Mouse (Mus musculus): Measurements from ENCODE around the gene Galnt10. TPM values are rescaled to one million over a fixed set of nuclear protein-coding genes. Genes with fewer than 3 reads are reported as not detected.

The Galnt10 gene
- polyA plus RNA-seq, 1 experiment from 2014 or later = 8.8 TPM

DNA sequence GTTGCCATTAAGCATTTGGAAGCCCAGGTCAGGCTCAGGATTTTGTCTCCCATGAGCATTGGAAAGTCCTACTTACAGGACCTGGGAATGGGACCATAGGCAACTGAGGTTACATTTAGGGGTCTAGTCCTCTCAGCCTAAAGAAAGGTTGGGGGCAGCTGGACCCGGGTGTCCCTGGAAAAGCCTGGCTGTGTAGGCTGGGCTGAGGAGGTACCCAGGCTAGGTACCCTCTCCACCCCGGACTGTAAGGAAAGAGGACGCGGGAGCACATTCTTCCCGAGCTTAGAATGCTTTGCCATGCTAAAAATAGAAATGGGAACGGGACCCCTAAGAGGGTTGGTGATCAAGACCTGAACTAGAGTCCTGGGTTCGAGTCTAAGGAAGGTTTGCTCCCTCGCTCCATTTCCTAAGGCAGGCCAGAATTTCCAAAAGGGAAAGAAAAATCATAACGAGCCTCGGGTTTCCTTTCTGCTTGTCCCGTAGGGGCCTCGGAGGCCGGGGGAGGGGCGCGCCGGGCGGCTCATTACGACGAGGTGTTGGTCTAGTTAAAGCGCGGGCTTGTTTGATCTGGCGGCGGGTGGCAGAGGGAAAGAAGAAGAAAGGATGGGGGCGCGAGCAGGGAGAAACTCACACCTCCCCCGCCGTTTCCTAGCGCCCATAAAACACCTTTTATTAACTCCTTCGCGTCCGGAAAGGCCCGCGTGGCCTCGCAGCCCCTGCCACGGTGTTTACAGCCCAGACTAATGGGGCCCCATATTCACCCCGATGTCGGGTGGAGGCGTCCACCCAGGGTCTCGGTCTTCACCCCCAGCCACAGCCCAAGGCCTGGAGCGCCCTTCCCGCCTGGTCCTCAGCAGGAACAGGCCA lies 182.0 kb downstream of the Galnt10 start:
- Histone ChIP-seq H3K27ac (no peak overlapping the region), H3K9me3 (ENCODE audit: control insufficient read depth, low read length) (no peaks in the 10 kb centered on the region), H3K9ac (no peak overlapping the region), H3K27me3 (ENCODE audit: control insufficient read depth, insufficient read depth, low read length) (peaks cover 82% of the 10 kb centered on the region), H3K36me3 (replicated peaks; ENCODE audit: control insufficient read depth, insufficient read depth) (no peaks in the 10 kb centered on the region), H3K4me1 (replicated peaks; ENCODE audit: control insufficient read depth, insufficient read depth, low read length) (0 out of 2 replicates have a peak, but pooled peaks cover 6% of the 10 kb centered on the region), H3K4me3 (replicated peaks; ENCODE audit: low read length) (peak overlapping the region; percentile 19), H3K4me2 (replicated peaks) (peak overlapping the region; percentile 31)
- WGBS = under 1% methylated on average over 41 of the region's 41 CpGs
- no peak for DNase-seq (ENCODE audit: low spot score)
- no peak for ATAC-seq (ENCODE audit: low FRiP score)

DNA sequence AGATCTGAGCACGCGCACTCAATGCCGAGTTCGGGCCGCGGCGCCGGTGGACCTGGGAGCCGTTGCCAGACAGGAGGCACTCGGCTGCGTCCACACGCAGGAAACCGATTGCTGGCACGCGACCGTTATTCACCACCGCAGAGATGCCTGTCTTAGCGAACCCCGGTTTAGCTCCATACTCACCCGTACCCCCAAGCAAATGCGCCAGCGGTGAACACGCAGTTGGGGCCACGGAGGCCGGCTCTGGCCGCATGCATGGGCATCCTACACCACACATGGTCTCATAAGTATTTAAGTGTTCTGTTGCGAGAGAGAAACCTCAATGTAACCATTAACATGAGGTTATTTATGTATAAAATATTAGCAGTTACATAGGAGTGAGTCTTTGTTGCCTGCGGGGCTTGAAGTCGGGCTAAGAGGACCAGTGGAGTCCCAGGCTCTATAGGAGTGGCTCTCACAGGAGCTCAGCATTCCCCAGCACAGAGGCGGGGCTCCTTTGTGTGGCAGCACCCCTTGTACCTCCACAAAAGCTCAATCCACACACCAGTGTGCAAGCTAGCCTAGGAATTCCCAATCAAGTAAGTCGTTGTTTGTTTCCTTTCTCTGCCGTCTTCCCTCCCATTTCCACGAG lies 182.8 kb downstream of the Galnt10 start:
- peak overlapping the region; percentile 31 for H3K4me2 ChIP-seq (replicated peaks)
- no peak overlapping the region for H3K27ac ChIP-seq
- peak overlapping the region; percentile 19 for H3K4me3 ChIP-seq (replicated peaks; ENCODE audit: low read length)
- under 1% methylated on average over 33 of the region's 33 CpGs for WGBS
- ATAC-seq (ENCODE audit: low FRiP score) (no peak), DNase-seq (ENCODE audit: low spot score) (peak; percentile 35)
- peaks cover 89% of the 10 kb centered on the region for H3K27me3 ChIP-seq (ENCODE audit: control insufficient read depth, insufficient read depth, low read length)
- no peaks in the 10 kb centered on the region for H3K9me3 ChIP-seq (ENCODE audit: control insufficient read depth, low read length)
- H3K9ac ChIP-seq = no peak overlapping the region
- no peaks in the 10 kb centered on the region for H3K36me3 ChIP-seq (replicated peaks; ENCODE audit: control insufficient read depth, insufficient read depth)
- H3K4me1 ChIP-seq (replicated peaks; ENCODE audit: control insufficient read depth, insufficient read depth, low read length) = 0 out of 2 replicates have a peak, but pooled peaks cover 6% of the 10 kb centered on the region

DNA sequence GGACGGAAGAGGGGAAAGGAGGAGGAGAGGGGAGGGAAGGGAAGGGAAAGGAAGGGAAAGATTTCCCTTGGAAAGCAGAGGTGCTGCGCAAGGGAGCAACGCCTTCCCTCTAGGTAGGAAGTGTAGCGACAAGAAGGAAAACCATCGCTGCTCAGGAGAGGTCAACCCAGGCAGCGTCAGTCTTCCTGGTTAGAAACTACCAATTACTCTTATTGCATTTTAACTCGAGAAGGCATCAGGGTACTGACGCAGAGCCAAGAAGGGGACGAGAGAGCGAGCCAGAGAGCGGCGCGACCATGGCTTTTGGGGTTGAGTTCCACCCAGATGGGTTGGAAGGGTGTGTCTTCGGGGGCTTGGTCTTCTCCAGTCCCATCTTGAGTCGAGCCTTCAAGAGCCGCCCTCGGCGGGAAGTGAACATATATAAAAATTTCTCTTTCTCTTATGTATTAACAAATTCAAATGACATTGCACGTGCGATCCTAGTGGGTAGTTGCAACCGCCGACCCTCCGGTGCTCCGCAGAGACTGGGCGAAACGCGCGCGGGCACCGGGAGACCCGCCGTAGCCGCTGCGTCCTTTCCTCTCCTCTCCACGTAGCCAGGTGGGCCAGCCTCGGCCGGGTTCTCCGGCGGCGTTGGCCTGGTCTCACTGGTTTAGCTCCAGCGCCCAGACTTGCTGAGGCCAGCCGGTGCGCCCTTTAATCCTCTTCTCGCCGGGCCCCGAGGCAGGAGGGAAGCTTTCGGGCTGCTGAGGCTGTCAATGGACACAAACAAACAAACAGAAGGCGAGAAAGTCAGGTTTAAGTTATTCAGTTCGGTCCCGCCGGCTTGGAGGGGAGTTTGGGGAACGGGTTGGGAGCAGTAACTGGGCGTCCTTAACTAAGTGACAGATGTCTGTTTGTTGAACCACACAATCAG lies 184.0 kb downstream of the Galnt10 start:
- H3K4me1 ChIP-seq (replicated peaks; ENCODE audit: control insufficient read depth, insufficient read depth, low read length) = 0 out of 2 replicates have a peak, but pooled peaks cover 6% of the 10 kb centered on the region
- H3K4me3 ChIP-seq (replicated peaks; ENCODE audit: low read length) = no peak overlapping the region
- ATAC-seq (ENCODE audit: low FRiP score) (no peak), DNase-seq (ENCODE audit: low spot score) (no peak)
- H3K36me3 ChIP-seq (replicated peaks; ENCODE audit: control insufficient read depth, insufficient read depth) = no peaks in the 10 kb centered on the region
- H3K27me3 ChIP-seq (ENCODE audit: control insufficient read depth, insufficient read depth, low read length) = peaks cover 96% of the 10 kb centered on the region
- no peak overlapping the region for H3K9ac ChIP-seq
- H3K9me3 ChIP-seq (ENCODE audit: control insufficient read depth, low read length) = no peaks in the 10 kb centered on the region
- H3K4me2 ChIP-seq (replicated peaks) = no peak overlapping the region
- H3K27ac ChIP-seq = no peak overlapping the region
- WGBS = 2% methylated on average over 53 of the region's 53 CpGs

DNA sequence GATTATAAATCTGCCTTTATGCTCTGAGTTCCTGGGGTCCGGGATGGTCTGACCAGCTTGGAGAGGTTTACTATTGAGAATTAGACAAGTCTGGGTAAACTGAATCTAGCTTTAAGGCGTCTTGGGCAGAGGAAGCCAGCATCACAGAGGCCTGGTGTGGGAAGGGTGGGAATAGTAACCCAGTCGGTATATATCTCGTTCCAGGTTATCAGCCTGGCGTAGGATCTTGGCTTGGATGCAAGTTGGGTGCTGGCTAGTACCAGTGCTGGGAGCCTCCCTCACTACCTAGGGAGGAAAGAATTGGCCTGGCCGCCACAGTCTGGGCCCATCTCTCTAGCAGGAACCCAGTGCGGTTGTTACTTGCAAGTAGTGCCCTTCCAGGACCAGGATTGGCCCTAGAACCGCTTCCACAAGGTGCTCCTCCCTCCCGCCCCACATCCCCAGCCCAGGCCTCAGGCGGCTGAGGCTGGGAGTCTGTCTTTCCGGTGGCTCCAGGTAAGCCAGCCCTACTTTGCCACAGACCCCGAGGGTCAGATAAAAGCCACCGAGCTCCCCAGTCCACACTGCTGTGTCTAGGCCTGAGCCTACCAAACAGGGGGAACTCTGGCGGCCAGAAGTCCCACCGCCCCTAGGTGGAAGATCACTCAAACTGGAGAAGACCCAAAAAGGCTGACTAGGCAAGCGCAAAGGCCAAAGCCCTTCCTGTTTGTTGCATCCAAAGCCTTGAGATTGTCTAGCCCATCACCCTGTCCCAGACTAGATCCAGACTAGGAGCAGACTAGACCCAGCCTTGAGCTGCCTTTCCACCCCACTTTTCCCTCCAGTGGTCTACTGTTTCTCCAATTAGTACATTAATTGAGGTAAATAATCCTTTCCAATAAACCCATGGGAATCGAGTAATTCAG lies 184.9 kb downstream of the Galnt10 start:
- Histone ChIP-seq H3K4me2 (replicated peaks) (no peak overlapping the region), H3K9ac (no peak overlapping the region), H3K27me3 (ENCODE audit: control insufficient read depth, insufficient read depth, low read length) (peaks cover 97% of the 10 kb centered on the region), H3K9me3 (ENCODE audit: control insufficient read depth, low read length) (no peaks in the 10 kb centered on the region), H3K4me3 (replicated peaks; ENCODE audit: low read length) (no peak overlapping the region), H3K4me1 (replicated peaks; ENCODE audit: control insufficient read depth, insufficient read depth, low read length) (0 out of 2 replicates have a peak, but pooled peaks cover 6% of the 10 kb centered on the region), H3K36me3 (replicated peaks; ENCODE audit: control insufficient read depth, insufficient read depth) (no peaks in the 10 kb centered on the region), H3K27ac (no peak overlapping the region)
- ATAC-seq (ENCODE audit: low FRiP score) (no peak), DNase-seq (ENCODE audit: low spot score) (no peak)
- WGBS = 8% methylated on average over 17 of the region's 17 CpGs

DNA sequence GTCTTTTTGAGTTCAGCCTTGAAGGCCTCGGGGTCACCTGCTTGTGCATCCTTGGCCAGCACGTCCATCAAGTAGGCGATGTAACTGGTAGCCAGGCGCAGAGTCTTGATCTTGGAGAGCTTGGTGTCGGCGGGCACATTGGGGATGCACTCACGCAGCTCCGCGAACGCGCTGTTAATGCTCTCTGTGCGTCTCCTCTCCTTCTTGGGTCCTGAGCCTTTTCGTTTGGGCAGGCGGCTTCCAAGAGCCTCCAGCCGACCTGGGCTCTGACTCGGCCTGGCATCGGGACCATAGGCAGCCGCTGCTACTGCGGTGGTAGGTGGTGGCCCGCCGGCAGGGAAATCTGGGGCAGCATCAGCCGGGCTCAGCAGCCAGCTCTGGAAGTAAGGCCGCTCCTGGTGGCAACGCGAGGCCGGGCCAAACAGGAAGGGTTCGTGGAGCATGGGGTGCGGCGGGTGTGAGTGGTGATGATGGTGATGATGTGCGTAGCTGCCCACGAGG lies 186.1 kb downstream of the Galnt10 start:
- no peak overlapping the region for H3K4me2 ChIP-seq (replicated peaks)
- 2% methylated on average over 31 of the region's 31 CpGs for WGBS
- DNase-seq (ENCODE audit: low spot score) = no peak

DNA sequence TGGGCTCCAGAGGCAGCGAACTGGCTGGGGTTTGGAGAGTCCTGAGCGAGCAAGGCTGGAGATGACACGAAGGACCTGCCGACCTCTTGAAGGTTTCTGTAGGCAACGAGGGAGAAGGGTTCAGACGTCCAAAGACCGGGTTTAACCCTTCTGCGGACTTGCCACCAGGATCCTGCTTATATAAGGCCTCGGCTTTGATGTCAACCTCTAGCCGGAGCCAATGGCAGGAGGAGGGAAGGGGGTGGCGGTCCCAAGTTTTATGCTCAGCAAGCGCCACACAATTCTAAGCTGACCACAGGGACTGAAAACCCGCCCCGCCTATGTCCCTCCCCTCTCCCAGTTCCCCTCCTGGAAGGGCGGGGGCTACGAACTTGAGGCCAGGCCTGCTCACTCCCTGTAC lies 186.6 kb downstream of the Galnt10 start:
- H3K4me3 ChIP-seq (replicated peaks; ENCODE audit: low read length) = no peak overlapping the region
- no peak overlapping the region for H3K4me2 ChIP-seq (replicated peaks)
- H3K27me3 ChIP-seq (ENCODE audit: control insufficient read depth, insufficient read depth, low read length) = peaks cover 97% of the 10 kb centered on the region
- no peak for ATAC-seq (ENCODE audit: low FRiP score)
- 0 out of 2 replicates have a peak, but pooled peaks cover 6% of the 10 kb centered on the region for H3K4me1 ChIP-seq (replicated peaks; ENCODE audit: control insufficient read depth, insufficient read depth, low read length)
- H3K36me3 ChIP-seq (replicated peaks; ENCODE audit: control insufficient read depth, insufficient read depth) = no peaks in the 10 kb centered on the region
- no peak overlapping the region for H3K9ac ChIP-seq
- no peak overlapping the region for H3K27ac ChIP-seq
- 1% methylated on average over 16 of the region's 16 CpGs for WGBS
- DNase-seq (ENCODE audit: low spot score) = no peak
- no peaks in the 10 kb centered on the region for H3K9me3 ChIP-seq (ENCODE audit: control insufficient read depth, low read length)

More for the DNA sequence above, 186.1 kb downstream of the Galnt10 start:
- H3K4me3 ChIP-seq (replicated peaks; ENCODE audit: low read length) = no peak overlapping the region
- peaks cover 97% of the 10 kb centered on the region for H3K27me3 ChIP-seq (ENCODE audit: control insufficient read depth, insufficient read depth, low read length)
- no peak for ATAC-seq (ENCODE audit: low FRiP score)
- no peaks in the 10 kb centered on the region for H3K9me3 ChIP-seq (ENCODE audit: control insufficient read depth, low read length)
- no peaks in the 10 kb centered on the region for H3K36me3 ChIP-seq (replicated peaks; ENCODE audit: control insufficient read depth, insufficient read depth)
- no peak overlapping the region for H3K27ac ChIP-seq
- H3K4me1 ChIP-seq (replicated peaks; ENCODE audit: control insufficient read depth, insufficient read depth, low read length) = 0 out of 2 replicates have a peak, but pooled peaks cover 6% of the 10 kb centered on the region
- H3K9ac ChIP-seq = no peak overlapping the region

DNA sequence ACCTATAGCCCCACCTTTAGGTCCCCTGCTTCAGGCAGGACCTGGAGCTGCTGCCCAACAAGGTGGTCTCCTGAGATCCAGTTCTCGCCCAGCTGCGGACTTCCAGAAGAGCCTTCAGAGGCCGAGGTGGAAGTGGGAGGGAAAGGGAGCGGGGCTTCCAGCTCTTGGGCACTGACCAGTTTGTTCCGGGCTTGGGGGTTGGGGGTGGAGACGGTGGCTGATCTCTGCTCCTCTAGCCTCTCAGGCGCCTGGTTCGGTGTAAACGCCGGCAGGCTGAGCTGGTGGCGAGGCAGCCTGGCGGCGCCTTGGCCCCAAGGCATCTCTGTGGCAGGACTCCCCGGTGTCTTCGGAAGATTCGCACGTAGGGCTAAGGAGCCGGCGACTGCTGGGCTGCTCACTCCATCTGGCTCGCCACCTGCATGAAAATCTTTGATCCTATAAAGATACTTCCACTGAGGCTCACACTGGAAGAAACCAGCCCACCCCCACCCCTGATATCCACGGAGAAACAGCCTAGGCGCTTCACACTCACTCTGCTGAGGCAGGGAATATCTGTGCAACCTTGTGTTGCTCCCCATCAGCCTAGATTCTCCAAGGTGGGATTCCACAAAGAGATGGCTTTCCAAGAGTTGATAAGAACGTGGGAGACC lies 187.4 kb downstream of the Galnt10 start, which contains the start of gene Hand1:
Gene Hand1, minus strand, starts transcription at position 267 of the 650 bp plus-strand sequence.
- H3K4me3 ChIP-seq (replicated peaks; ENCODE audit: low read length) = no peak within 1 kb of the TSS
- 0 out of 2 replicates have a peak, but pooled peaks cover 4% of the 10 kb centered on the region for H3K4me1 ChIP-seq (replicated peaks; ENCODE audit: control insufficient read depth, insufficient read depth, low read length)
- DNase-seq (ENCODE audit: low spot score) = no peak
- H3K9me3 ChIP-seq (ENCODE audit: control insufficient read depth, low read length) = no peaks in the 10 kb centered on the region
- peaks cover 96% of the 10 kb centered on the region for H3K27me3 ChIP-seq (ENCODE audit: control insufficient read depth, insufficient read depth, low read length)
- H3K9ac ChIP-seq = no peak within 1 kb of the TSS
- no peaks in the 10 kb centered on the region for H3K36me3 ChIP-seq (replicated peaks; ENCODE audit: control insufficient read depth, insufficient read depth)
- H3K4me2 ChIP-seq (replicated peaks) = no peak within 1 kb of the TSS
- no peak within 1 kb of the TSS for H3K27ac ChIP-seq
- 2% methylated on average over 16 of the region's 23 CpGs for WGBS
- ATAC-seq (ENCODE audit: low FRiP score) = no peak

Data from hindbrain, embryonic 14.5 days (tissue).